Mouse (Mus musculus) CD8-positive naive resting alpha-beta T cell, adult 2 months (primary cell): ENCODE measurements around the gene Cdk10.

Experiments
- DNase-seq, 2 experiments: peaks; one replicate each; pipeline ENCODE4 v3.0.0; 2022; ENCODE audit warnings: low read depth in 2 of 2, low spot score in 2 of 2

The Cdk10 gene

GRCm38 (mm10) chr8:123267926-123268656 is 43.4 kb downstream of the Cdk10 start:
- DNase-seq, result no peak

- no peak for DNase-seq
Observed at GRCm38 (mm10) chr8:123271147-123271546, 46.5 kb downstream of the Cdk10 start.

- no peak for DNase-seq
Observed at GRCm38 (mm10) chr8:123271901-123272300, 47.3 kb downstream of the Cdk10 start.

GRCm38 (mm10) chr8:123274447-123274846 is 49.8 kb downstream of the Cdk10 start:
- no peak for DNase-seq

GRCm38 (mm10) chr8:123275096-123275495 is 50.5 kb downstream of the Cdk10 start:
- DNase-seq, result no peak

GRCm38 (mm10) chr8:123278445-123278844 is 53.8 kb downstream of the Cdk10 start:
- DNase-seq, result no peak

- no peak for DNase-seq
Observed at GRCm38 (mm10) chr8:123279828-123280227, 55.2 kb downstream of the Cdk10 start.

- DNase-seq, result no peak
Observed at GRCm38 (mm10) chr8:123280302-123281094, 55.9 kb downstream of the Cdk10 start.
